Mouse (Mus musculus) large intestine, adult 2 months (tissue): Measurements from ENCODE around the gene Gjd3. TPM values are rescaled to one million over a fixed set of nuclear protein-coding genes. Genes with fewer than 3 reads are reported as not detected.
"Not testable (repeated sequence)": the region's sequence is repeated elsewhere in the genome, so short reads cannot be mapped to it uniquely, and the experiment has no call there.

ENCODE experiments used
- DNase-seq: peaks from one replicate; pipeline ENCODE4 v3.0.0-alpha.2; 2012; ENCODE audit warnings: low read depth, low spot score
- WGBS: fragments of 180-500 bp; shearing (Covaris S2); methylation state at CpG from one replicate; pipeline ENCODE4 v1.1.7; 2018; 5-methylcytosine and 5-hydroxymethylcytosine counted together
- polyA plus RNA-seq: library from polyadenylated mRNA; depleted of rRNA; stranded (reverse); fragments of >200 nt; gene quantifications from 2 replicates; pipeline ENCODE4 v1.2.3, GENCODE M21; 2012; rRNA removed

Gjd3 gene
- 1.1 and 1.4 TPM in 2 replicates for polyA plus RNA-seq

DNA sequence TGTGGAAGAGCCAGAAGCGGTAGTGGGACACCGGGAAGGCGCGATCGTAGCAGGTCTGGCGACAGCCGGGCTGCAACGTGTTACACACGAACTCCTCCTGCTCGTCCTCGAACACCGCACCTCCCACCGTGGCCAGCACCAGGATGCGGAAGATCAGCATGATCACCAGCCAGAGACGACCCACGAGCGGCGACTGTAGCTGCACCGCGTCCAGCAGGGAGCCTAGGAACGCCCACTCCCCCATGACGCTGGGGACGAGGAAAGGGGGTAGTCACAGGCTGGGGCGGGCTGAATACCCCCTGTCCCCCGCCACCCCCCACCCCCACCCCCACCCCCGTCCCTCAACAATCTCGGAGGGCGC, at the start of gene Gjd3:
Gene Gjd3, minus strand, starts transcription at position 244 of the 361 bp plus-strand sequence.
- no peak for DNase-seq
- 3% methylated on average over 28 of the region's 28 CpGs for WGBS

DNA sequence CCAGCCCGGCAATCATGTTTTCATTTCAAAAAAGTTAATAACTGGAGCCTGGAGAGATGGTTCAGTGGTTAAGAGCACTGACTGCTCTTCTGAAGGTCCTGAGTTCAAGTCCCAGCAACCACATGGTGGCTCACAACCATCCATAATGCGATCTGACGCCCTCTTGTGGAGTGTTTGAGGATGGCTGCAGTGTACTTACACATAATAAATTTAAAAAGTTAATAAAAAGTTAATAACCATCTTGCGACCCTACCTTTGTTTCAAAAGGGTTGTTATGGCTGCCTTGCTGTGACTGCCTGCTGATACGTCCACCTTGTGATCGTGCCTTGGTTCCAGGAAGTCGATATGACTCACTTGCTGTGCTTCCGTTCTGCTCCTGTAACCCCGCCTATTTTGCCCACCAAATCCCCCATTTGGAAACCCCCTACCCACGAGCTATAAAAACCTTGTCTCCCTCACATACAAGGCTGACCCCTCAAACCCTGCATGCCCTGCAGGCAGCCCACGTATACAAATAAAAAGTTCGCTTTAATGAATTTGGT, 44.2 kb upstream of the Gjd3 start:
- WGBS: 84% methylated on average over 12 of the region's 12 CpGs
- DNase-seq: no peak

DNA sequence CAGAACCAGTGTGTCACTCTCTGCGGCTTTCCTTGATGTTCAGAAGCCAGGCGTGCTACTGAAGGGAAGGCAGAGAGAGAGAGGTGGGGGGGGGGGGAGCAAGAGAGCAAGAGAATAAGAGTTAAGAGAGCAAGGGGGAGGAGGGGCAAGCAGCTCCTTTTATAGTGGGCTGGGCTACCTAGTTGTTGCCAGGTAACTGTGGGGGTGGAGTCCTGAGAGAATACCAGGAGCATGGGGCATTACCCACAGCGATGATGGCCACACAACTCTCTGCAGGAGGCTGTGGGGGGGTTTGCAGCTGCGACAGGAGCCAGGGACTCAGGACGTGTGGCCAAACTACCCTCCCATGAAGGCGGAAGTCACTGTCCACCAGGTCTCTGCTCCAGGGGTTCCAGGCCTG, 43.1 kb upstream of the Gjd3 start:
- no peak for DNase-seq
- WGBS: 86% methylated on average over 6 of the region's 6 CpGs

DNA sequence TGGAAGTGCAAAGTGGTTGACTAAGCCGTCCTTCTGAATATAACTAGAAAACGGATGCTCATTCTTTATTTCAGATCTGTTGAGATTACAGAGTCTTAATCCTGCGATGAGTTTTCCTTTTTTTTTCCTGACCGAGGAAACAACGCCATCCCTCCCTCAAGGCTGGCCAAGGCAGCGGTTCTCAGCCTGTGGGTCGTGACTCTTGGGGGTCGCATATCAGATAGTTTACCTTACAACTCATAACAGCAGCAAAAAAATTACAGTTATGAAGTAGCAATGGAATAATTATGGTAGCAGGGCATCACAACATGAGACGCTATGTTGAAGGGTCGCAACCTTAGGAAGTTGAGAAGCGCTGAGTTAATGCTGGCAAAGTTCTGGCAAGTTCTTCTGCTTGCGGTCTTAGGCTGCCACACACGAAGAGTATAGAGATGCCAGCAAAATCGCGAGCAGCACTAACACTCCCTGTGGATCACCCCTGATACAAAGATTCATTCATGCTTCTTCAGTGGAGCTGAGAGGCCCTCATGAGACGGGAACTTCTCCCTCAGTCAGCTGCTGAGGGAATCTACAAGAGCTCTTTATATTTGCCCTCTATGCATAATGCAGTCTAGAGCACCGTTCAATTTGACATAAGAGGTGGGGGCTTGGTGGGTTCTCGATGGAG, 41.8 kb upstream of the Gjd3 start:
- DNase-seq: no peak
- 33% methylated on average over 18 of the region's 18 CpGs for WGBS

DNA sequence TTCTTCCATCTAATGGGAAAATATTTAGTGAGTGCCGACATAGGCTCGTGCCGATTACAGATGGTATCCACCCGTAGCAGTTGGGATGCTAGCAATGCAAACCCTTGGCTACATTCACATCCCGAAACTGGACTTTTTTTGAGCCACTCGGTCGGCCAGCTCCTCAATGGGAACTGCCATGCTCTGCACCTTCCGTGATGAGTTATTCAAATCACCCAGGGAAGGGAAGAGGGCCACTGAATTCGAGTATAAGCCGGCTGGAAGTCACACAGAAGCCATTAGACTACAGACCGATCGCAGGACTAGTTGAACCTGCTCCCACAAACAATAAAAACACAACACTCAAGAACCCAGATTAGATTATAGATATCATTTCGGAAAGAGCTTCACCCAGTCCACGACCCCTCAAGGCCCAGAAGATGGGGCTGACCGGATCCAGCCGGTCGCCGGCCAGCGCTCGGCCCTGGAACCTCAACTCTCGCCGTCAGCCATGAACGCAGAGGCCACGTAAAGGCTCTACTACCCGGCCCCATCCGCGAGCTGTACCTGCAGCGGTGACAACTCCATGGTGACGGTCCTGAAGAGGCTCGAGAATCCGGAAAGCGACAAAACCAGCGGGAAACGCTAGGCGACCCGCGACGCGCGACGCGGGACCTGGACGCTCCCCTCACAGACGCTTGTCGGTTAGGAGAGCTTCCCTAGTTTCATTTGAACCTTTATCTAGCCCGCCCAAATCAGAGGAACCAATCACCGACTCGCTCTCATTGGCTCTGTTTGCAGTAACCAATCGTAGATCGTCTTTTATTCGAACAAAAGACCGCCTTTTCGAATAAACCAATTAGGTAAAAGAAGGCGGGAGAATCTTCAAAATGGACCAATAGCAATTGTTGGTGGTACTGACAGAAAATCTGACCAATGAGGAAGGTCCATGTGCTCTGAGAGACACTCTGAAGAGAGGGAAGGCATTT, 41.0 kb upstream of the Gjd3 start, which contains the start of gene Top2a:
Gene Top2a, minus strand, starts transcription at position 690 of the 968 bp plus-strand sequence.
- peak; percentile 98 for DNase-seq
- under 1% methylated on average over 54 of the region's 54 CpGs for WGBS

DNA sequence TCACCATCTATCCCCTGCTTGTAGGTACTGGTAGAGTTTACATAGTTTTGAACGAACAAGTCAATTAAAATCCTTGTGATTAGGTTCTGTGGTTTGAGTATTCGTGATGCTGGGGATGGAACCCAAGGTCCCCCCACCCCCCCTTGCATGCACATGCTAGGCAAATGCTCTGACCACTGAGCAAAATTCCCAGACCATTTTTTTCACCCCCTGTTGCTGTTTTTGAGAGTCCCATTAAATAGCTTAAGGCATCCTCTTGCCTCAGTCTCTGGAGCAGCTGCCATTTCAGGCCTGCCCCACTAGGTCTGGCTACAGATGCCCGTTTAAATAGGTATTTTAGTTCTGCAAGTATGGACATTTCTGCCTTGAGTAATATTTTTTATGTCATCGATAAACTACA, 40.3 kb upstream of the Gjd3 start:
- WGBS: 1% methylated on average over 4 of the region's 4 CpGs
- DNase-seq: no peak

DNA sequence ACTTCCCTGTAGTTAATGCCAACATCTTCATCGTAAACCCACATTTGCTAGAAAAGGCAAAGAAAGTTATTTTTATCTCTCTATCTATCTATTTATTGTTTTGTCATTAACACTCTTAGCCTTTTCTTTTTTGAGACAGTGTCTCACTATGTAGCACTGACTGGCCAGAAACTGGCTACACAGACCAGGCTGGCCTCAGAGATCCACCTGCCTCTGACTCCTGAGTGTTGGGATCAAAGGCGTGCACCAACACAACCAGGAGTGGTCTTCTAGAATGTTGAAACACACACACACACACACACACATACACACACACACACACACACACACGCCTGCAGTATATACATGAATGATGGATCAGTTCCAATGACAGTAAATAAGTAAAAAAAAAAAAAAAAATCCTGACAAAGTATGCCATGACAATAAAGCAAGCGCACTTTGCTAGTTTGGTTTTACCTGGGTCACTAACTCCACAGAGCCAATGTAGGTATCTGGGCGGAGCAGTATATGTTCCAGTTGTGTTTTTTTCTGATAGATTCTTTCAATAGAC, 39.6 kb upstream of the Gjd3 start:
- 35% methylated on average over 5 of the region's 5 CpGs for WGBS
- DNase-seq: no peak

DNA sequence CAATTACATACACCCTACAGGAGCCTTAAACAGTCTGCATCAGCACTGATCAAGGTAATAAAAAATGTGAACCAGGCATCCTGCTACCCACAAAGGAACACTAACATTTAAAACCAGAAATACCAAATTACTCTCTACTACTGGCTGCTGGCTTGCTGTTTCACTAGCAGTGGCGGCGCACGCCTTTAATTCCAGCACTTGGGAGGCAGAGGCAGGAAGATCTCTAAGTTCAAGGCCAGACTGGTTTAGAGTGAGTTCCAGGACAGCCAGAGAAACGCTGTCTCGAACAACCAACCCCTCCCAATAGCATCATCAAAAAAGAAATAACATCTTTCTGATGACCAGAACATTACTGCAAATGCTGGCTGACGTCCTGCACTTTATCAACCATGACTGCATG, 37.0 kb upstream of the Gjd3 start:
- 93% methylated on average over 6 of the region's 6 CpGs for WGBS
- DNase-seq: no peak

DNA sequence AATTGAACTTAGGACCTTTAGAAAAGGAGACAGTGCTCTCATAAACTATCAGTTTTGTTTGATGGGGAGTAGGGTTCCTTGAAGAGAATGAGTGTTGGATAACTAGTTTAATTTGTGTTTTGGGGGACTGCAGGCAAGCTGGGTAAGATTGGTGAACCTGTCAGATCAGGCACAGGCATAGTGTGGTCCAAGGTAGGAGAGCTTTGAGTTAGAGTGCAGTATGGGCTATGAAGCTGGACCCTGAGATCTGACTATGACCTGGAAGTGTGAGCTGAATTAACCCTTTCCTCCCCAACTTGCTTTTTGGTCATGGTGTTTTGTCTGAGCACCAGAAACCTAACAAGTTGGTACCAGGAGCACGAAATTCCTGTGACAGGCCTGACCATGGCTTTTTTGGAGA, 31.0 kb upstream of the Gjd3 start:
- WGBS: 100% methylated on average over 1 of the region's 1 CpGs
- DNase-seq: no peak

DNA sequence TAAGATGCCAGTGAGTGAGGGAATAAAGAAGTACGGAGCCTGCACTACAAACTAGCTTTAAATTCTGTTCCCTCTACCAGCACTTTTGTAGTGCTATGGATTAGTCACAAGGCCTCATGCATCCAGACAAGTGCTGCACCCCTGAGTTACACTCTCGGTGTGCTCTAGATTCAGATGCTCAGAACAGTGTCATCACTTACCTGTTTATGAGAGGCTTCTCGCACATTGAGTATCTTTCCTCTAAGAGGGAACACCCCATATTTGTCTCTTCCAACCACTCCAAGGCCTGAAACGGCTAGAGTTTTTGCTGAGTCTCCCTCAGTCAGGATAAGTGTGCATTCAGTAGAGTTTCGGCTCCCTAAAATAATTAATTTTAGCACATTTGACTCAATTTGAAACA, 27.9 kb upstream of the Gjd3 start:
- no peak for DNase-seq
- 96% methylated on average over 5 of the region's 5 CpGs for WGBS

DNA sequence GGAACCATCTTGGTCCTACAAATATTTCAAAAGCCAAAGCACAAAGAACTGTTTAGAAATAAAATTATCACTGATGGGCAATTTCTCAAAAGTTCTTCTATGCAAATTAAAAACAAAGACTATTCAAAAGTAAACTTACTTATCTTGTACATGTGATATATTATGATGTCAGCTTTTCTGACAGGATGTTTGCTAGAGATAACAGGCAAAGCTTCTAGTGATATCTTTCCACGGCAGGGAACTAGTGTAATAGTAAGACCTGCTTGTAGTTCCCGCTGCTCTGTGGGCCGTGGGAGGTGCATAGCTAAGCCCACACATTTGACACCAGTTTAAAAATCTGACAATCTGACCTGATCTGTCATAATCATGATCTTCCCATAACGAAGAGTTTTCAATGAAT, 27.3 kb upstream of the Gjd3 start:
- WGBS: 67% methylated on average over 4 of the region's 4 CpGs
- no peak for DNase-seq

DNA sequence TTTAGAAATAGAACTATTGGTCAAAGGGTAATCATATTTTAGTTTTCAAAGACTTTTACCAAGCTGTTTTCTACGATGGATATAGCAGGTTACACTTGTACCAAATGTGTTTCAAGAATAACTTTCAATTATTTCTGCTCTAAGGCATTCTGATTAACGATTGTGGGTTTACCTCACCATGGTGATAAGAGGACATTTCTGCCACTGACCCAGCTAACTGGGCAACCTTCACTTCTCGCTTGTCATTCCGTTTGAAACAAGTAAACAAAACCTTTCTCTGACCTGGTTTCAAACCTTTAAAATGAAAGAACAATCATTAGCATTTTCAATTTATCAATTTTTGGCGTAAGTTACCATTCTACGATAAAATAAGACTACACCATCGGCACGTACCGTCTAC, 24.0 kb upstream of the Gjd3 start:
- no peak for DNase-seq
- whole genome bisulfite sequencing: 92% methylated on average over 9 of the region's 9 CpGs

DNA sequence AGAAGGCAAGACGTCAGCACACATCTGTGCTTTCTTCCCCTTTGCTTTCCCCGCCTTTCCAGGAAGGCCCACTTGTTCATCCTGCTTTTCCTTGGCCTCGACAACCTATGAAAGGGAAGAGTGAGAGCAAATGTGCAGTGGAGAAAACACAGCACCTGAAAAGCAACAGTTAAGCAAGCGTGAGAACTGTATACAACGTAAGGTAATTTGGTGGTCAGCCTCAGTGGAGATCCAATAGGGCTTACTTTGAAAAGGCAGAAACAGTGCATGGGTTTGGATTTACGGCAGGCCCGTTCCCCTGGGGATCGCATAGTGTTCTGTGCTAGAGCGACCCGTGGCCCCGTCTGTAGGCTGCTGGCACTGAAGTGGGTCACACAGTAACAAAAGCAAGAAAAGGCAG, 16.4 kb upstream of the Gjd3 start:
- WGBS: 93% methylated on average over 11 of the region's 11 CpGs
- DNase-seq: no peak

DNA sequence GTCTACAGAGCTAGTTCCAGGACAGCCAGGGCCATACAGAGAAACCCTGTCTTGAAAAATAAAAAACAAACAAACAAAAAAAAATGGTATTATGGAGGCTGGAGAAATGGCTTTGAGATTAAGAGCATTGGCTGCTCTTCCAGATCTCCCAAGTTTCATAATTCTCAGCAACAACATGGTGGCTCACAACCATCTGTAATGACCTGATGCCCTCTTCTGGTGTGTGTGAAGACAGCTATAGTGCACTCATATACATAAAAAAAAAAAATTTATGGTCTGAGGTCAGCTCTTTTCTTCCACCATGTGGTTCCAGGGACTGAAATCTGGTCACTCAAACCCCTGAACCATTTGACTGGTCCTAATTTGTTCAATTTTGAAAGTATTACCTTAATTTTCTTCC, 16.0 kb upstream of the Gjd3 start:
- DNase-seq: no peak

DNA sequence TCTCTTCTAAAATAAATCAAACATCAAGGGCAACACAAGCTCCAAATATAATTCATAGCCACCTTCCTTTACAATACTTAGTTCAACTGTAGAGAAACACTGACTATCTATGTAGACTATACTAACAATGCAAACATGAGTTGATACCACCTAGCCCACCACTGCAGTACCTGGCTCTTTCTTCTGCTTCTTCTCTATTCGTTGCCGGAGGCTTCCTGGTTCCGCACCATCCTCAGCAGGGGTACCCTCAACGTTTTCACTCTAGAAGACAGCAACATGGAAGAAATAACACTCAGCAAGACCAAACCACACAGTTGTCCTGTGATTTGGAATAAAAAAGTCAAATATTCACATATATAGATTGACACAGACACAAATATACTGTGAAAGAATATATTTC, 14.8 kb upstream of the Gjd3 start:
- no peak for DNase-seq
- 86% methylated on average over 4 of the region's 4 CpGs for WGBS

DNA sequence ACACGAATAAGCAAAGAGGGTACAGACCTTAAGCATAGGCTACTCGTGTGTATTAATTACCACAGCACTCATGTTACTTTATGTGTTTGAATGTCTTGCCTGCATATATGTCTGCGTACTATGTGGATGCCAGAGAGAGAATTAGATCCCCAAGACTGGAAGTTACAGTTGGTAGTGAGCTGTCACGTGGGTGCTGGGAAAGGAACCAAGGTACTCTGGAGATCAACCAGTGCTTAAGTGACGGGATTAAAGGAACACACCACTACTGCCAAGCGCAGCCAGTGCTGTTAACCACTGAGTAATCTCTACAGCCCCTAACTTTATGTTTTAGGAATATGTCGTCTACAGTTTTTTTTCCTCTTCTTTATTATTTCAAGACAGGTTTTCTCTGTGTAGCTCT, 13.2 kb upstream of the Gjd3 start:
- WGBS: 90% methylated on average over 7 of the region's 7 CpGs
- DNase-seq: no peak

DNA sequence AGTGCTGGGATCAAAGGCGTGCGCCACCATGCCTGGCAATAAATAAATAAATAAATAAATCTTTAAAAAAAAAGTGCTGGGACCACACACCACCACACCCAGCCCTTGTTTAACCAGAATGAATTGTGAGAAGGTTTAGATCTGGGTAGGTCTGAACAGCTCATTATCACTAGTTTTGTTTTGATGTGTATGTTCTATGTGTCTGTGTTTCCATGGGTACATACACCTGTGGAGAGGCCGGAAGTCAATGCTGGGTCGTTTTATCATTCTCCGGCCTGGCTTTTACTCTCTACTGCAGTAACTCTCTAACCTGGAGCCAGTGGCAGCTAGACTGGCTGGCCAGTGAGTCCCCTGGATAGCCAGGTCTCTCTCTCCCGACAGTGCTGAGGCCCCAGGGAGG, 8.1 kb upstream of the Gjd3 start:
- DNase-seq: no peak
- 82% methylated on average over 6 of the region's 6 CpGs for WGBS

DNA sequence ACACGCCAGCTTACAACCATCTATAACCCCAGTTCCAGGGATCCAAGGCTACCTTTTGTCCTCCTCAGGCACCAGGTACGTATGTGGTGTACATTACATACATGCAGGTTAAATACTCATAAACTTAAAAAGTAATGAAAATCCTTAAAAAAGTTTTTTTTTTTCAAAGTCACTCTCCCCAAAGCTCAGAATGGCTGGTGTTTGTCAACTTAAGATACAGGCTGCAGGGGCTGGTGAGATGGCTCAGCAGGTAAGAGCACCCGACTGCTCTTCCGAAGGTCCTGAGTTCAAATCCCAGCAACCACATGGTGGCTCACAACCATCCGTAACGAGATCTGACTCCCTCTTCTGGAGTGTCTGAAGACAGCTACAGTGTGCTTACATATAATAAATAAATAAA, 5.4 kb upstream of the Gjd3 start:
- 95% methylated on average over 6 of the region's 6 CpGs for WGBS
- not testable (repeated sequence) for DNase-seq

DNA sequence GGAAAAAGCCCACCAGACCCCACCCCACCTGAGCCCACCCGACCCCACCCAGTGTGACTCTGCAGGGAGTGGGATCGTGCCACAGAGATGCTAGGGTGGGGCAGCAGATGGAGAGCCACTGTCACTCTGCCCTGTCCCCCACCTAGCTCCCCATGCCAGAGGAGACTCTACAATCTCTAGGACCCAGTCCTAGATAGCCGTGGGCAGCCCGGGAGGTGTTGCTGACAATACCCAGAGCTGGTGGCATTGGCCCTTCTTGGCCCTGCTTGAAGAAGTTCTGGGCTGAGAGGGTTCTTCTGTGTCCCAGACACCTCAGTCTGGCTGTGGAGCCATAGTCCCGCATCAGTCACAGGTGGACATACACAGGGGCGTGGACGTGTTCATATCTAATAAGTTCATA, 2.7 kb upstream of the Gjd3 start:
- WGBS: 81% methylated on average over 7 of the region's 7 CpGs
- DNase-seq: no peak

DNA sequence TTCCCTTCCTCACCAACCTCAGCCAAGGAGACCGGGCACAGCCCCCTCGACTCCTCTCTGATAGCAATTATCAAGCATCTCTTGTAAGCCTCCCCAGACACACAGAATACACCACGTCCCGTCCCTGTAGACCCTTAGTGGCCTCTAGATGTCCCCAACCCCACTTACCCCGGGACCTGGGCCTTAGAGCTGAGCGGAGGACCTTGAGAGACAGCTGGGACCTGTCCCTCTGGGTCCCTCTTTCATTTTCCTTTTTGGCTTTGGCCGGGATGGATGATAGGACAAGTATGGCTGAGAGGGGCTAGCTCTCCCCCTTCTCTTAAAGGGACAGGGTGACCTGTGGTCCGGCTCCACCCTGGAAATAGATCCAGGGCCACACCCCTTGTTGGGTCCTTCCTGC, 735 bp upstream of the Gjd3 start:
- DNase-seq: no peak
- 69% methylated on average over 8 of the region's 8 CpGs for WGBS
